Mouse (Mus musculus): Measurements from ENCODE around the gene Zfp609. TPM values are rescaled to one million over a fixed set of nuclear protein-coding genes. Genes with fewer than 3 reads are reported as not detected.

The Zfp609 gene
- 7.1 and 7.6 TPM in 2 replicates for polyA plus RNA-seq (2016; fragmentation: Nextera tagmentation; extraction: Ambion mirVana)

DNA sequence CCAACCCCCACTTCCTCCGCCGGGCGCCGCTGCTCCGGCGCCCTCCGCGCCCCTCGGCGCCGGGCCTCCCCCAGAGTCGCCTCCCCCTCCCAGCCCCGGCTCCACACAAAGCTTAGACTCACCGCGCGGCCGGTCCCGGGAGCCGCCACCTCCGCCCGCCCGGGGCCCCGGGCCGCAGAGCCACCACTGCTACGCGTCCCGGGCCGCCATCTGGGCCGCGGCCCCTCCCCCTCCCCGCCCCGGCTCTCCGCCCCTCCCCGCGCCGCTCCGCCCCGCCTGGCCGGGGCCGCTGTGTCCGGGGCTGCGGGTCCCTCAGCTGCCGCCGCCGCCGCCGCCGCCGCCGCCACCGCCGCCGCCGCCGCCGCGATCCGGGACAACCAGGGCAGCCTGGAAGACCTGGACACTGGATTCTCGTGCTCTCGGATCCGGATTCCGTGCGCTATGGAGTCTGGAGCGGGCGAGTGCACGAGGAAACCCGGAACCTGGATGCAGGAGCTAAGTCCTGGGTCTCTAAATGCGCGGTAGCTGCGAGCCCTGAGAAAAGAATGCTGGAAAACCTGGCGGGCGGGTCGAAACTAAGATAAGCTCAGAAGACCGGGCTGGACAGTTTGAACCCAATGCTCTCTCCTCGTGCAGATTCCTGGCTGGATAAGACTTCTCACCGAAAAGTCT is at the start of gene Zfp609:
TSS of gene Zfp609 (minus strand) at position 221 of the 672 bp plus-strand sequence.
- Histone ChIP-seq H3K9ac (peak within 1 kb of the TSS; percentile 97), H3K4me2 (peak within 1 kb of the TSS; percentile 82), H3K36me3 (no peaks in the 10 kb centered on the region), H3K9me3 (replicated peaks) (no peaks in the 10 kb centered on the region), H3K27me3 (replicated peaks) (no peaks in the 10 kb centered on the region), H3K4me1 (replicated peaks) (peaks cover 43% of the 10 kb centered on the region), H3K27ac (ENCODE audit: poor library complexity, severe bottlenecking) (peak within 1 kb of the TSS; percentile 99), H3K4me3 (peak within 1 kb of the TSS; percentile 87)
- peak; percentile 81 for ATAC-seq (ENCODE audit: insufficient number of reproducible peaks, low FRiP score)
- 4% methylated on average over 59 of the region's 76 CpGs for WGBS

DNA sequence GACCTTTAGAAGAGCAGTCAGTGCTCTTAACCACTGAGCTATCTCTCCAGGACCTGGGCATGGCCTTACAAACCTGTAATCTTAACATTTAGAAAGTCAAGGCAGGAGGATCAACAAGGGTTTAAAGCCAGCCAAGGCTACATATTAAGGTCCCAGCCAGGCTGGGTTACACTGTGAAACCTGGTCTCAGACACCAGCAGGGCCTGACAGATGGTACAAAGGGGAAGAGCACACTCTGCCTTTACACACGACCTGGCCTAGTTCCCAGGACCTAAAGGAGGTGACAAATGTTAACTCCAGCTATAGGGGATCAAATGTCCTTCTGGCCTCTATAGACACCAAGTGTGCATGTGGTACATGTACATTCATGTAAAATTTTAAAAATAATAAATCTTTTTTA is 32.3 kb upstream of the Zfp609 start:
- no peak for ATAC-seq (ENCODE audit: insufficient number of reproducible peaks, low FRiP score)
- WGBS, result 60% methylated on average over 1 of the region's 1 CpGs
- no peaks in the 10 kb centered on the region for H3K27me3 ChIP-seq (replicated peaks)
- H3K9me3 ChIP-seq (replicated peaks), result no peaks in the 10 kb centered on the region
- peaks cover 68% of the 10 kb centered on the region for H3K36me3 ChIP-seq
- H3K4me1 ChIP-seq (replicated peaks), result no peaks in the 10 kb centered on the region
- no peak overlapping the region for H3K4me3 ChIP-seq
- H3K27ac ChIP-seq (ENCODE audit: poor library complexity, severe bottlenecking), result no peak overlapping the region
- no peak overlapping the region for H3K9ac ChIP-seq
- no peak overlapping the region for H3K4me2 ChIP-seq

DNA sequence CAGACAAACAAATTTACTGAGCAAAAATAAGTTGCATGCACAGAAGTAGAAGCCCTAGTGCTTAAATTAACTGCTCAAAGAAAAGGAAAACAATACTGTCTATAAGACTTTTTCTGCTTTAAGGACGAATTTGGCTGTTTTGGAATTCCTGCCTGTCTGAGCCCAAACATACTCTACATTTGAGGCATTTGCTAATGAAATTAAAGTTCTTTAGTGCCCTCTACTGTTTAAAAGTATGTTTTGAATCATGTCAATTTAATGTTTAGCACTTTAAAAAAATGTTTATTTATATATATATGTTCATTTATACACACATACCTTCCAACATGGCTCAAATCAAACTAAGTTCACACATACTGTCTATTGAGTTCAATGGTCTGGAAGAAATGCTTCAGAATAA is 22.8 kb upstream of the Zfp609 start:
- Histone ChIP-seq H3K36me3 (peaks cover 50% of the 10 kb centered on the region), H3K4me3 (no peak overlapping the region), H3K4me2 (no peak overlapping the region), H3K27me3 (replicated peaks) (no peaks in the 10 kb centered on the region), H3K4me1 (replicated peaks) (peaks cover 3% of the 10 kb centered on the region), H3K9me3 (replicated peaks) (no peaks in the 10 kb centered on the region), H3K9ac (no peak overlapping the region), H3K27ac (ENCODE audit: poor library complexity, severe bottlenecking) (no peak overlapping the region)
- ATAC-seq (ENCODE audit: insufficient number of reproducible peaks, low FRiP score), result no peak
- WGBS, result 20% methylated on average over 1 of the region's 1 CpGs

DNA sequence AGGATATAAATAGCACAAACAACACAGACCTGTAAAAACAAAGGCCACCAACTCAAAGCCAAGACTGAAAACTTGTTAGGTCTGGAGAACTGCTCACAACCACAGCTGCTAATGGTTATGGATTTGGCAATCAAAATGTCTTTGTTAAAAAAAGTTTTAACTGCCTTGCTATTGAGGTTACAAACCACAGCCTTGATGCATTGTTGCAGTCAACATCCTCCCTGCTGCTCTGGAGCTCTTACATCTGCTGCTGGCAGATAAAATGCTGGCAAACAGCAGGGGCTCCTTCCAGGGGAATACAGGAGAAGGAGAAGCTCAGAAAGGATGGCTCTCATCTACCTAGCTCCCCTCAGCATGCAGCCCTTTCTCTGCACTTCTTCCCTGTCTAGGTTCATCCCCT is 20.8 kb upstream of the Zfp609 start:
- Histone ChIP-seq H3K9me3 (replicated peaks) (no peaks in the 10 kb centered on the region), H3K4me2 (no peak overlapping the region), H3K36me3 (peaks cover 38% of the 10 kb centered on the region), H3K9ac (no peak overlapping the region), H3K4me1 (replicated peaks) (peaks cover 6% of the 10 kb centered on the region), H3K27me3 (replicated peaks) (no peaks in the 10 kb centered on the region), H3K27ac (ENCODE audit: poor library complexity, severe bottlenecking) (no peak overlapping the region), H3K4me3 (no peak overlapping the region)
- ATAC-seq (ENCODE audit: insufficient number of reproducible peaks, low FRiP score), result no peak

DNA sequence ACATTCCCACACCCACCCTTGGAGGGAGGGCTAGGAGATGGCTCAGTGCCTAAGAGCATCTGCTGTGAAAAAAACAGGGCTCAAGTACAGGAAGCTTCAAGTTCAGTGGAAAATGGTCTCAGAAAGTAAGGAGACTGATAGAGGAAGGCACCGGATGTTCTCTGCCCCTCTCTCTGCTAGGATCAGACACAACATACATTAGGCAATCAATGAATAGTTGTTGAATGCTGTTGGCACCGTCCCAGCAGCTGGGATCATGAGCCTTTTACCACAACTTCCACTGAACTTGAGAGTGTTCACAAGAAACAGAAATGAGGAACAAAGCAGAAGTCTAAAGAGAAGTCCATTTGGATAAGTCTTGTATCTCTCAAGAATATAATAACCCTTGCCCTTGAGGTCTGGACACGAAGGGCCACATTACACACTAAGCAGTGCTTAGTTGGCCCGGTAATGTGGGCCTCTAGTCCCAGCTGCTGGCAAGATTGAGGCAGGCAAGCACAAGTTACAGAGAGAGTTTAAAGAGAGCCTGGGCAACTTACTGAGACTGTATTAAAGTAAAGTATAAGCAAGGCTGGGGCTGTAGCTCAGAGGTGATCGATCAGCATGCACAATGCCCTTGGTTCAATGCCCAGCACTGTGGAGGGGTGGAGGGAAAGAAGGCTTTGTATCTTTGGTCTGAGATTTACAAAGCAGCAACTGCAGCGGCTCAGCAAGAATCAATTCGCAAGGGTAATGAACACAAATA is 17.2 kb upstream of the Zfp609 start:
- H3K4me2 ChIP-seq, result no peak overlapping the region
- H3K4me1 ChIP-seq (replicated peaks), result peaks cover 6% of the 10 kb centered on the region
- H3K9me3 ChIP-seq (replicated peaks), result no peaks in the 10 kb centered on the region
- whole genome bisulfite sequencing, result 83% methylated on average over 7 of the region's 7 CpGs
- ATAC-seq (ENCODE audit: insufficient number of reproducible peaks, low FRiP score), result no peak
- H3K27ac ChIP-seq (ENCODE audit: poor library complexity, severe bottlenecking), result no peak overlapping the region
- peaks cover 24% of the 10 kb centered on the region for H3K36me3 ChIP-seq
- H3K9ac ChIP-seq, result no peak overlapping the region
- no peaks in the 10 kb centered on the region for H3K27me3 ChIP-seq (replicated peaks)
- H3K4me3 ChIP-seq, result no peak overlapping the region

DNA sequence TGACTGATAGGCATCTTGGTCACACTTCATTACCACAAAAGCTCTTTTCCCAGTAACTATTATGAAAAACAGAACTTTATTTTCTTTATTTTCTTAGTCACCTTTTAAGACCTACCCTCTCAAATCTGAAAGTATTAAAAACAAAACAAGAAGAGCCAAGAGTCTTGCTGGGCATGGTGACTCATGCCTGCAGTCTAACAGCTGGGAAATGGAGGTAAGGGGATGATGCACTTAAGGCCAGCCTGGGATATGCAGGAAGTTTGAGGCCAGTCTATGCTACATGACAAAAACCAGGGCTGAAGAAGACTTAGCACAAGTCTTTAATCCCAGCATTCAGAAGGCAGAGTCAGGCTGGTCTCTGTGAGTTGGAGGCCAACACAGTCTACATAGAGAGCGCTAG is 12.5 kb upstream of the Zfp609 start:
- Histone ChIP-seq H3K4me3 (no peak overlapping the region), H3K4me2 (no peak overlapping the region), H3K27me3 (replicated peaks) (no peaks in the 10 kb centered on the region), H3K36me3 (peaks cover 29% of the 10 kb centered on the region), H3K9me3 (replicated peaks) (no peaks in the 10 kb centered on the region), H3K4me1 (replicated peaks) (peaks cover 5% of the 10 kb centered on the region), H3K27ac (ENCODE audit: poor library complexity, severe bottlenecking) (no peak overlapping the region), H3K9ac (no peak overlapping the region)
- no peak for ATAC-seq (ENCODE audit: insufficient number of reproducible peaks, low FRiP score)
- WGBS, result 91% methylated on average over 1 of the region's 1 CpGs

DNA sequence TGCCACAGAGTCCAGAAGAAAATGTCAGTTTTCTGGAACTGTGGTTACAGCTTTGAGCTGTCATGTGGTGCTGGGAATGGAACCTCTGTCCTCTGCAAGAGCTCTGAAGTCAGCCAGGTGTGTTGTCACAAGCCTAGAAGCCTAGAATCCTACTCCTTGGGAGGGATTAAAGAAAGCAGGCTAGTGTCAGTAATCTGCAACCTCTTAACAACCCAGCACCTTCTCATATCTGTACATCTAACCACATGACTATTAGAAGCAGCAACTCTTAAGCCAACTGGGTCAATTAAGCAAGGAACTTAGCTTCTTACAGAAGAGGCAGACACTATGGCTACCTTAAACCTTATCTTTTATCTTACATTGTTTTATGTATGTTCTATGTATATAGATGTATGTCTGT is 9.6 kb upstream of the Zfp609 start:
- Histone ChIP-seq H3K4me2 (no peak overlapping the region), H3K9ac (no peak overlapping the region), H3K27ac (ENCODE audit: poor library complexity, severe bottlenecking) (no peak overlapping the region), H3K4me1 (replicated peaks) (peaks cover 5% of the 10 kb centered on the region), H3K36me3 (peaks cover 31% of the 10 kb centered on the region), H3K4me3 (no peak overlapping the region), H3K27me3 (replicated peaks) (no peaks in the 10 kb centered on the region), H3K9me3 (replicated peaks) (no peaks in the 10 kb centered on the region)
- ATAC-seq (ENCODE audit: insufficient number of reproducible peaks, low FRiP score), result no peak

DNA sequence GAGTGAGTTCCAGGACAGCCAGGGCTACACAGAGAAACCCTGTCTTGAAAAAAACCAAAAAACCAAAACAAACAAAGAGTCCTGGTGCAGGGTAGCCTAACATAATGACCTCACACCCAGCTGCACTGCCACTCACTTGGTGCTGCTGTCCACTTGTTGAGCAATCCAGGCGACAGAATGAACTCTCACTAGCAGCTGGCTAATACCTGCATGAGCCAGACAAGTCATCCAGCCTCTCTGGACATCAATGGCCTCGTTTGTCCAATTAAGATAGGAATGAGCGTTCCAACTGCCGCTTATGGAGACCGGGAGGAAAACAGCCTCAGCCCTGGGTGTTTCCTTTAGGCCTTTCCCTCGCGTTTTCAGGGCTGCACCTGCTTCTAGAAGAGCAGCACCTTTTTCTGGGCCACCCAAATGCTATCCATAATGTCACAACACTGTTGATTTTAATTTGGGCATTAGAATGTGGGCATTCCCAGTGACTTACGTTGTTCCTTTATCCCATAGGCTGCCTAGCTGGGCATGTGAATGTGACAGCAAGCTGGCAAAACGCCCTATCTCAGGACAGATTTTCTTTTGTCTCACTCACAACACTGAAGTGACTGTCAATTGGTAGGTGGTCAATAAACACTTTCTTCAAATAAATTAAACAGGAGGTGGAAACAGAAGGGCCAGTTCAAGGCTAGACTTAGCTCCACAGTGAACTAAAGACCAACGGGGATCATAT is 7.4 kb upstream of the Zfp609 start:
- H3K27ac ChIP-seq (ENCODE audit: poor library complexity, severe bottlenecking), result no peak overlapping the region
- no peak overlapping the region for H3K4me2 ChIP-seq
- no peak overlapping the region for H3K9ac ChIP-seq
- no peaks in the 10 kb centered on the region for H3K27me3 ChIP-seq (replicated peaks)
- H3K36me3 ChIP-seq, result peaks cover 28% of the 10 kb centered on the region
- H3K4me1 ChIP-seq (replicated peaks), result peaks cover 5% of the 10 kb centered on the region
- H3K9me3 ChIP-seq (replicated peaks), result no peaks in the 10 kb centered on the region
- no peak overlapping the region for H3K4me3 ChIP-seq
- 68% methylated on average over 10 of the region's 10 CpGs for WGBS
- ATAC-seq (ENCODE audit: insufficient number of reproducible peaks, low FRiP score), result no peak

DNA sequence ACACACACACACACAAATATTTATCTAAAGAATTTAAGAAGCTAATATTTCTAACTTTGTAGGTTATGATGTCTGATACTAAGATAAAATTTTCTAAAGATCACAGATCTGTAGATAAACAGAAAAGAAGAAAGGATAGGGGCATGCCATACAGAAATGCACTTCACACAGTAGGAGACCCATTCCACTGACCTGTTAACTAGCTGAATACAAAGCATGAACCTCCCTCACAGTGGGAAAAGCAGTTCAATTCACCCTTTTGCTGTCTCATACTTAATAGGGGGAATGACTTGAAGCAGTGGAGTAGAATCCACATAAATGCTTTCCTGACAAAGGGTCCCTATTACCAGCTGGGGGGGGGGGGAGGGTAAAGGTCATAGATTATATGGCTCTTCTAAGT is 6.3 kb upstream of the Zfp609 start:
- no peaks in the 10 kb centered on the region for H3K27me3 ChIP-seq (replicated peaks)
- peaks cover 10% of the 10 kb centered on the region for H3K4me1 ChIP-seq (replicated peaks)
- H3K4me3 ChIP-seq, result no peak overlapping the region
- H3K36me3 ChIP-seq, result peaks cover 27% of the 10 kb centered on the region
- H3K4me2 ChIP-seq, result no peak overlapping the region
- H3K27ac ChIP-seq (ENCODE audit: poor library complexity, severe bottlenecking), result no peak overlapping the region
- H3K9me3 ChIP-seq (replicated peaks), result no peaks in the 10 kb centered on the region
- H3K9ac ChIP-seq, result no peak overlapping the region
- no peak for ATAC-seq (ENCODE audit: insufficient number of reproducible peaks, low FRiP score)

DNA sequence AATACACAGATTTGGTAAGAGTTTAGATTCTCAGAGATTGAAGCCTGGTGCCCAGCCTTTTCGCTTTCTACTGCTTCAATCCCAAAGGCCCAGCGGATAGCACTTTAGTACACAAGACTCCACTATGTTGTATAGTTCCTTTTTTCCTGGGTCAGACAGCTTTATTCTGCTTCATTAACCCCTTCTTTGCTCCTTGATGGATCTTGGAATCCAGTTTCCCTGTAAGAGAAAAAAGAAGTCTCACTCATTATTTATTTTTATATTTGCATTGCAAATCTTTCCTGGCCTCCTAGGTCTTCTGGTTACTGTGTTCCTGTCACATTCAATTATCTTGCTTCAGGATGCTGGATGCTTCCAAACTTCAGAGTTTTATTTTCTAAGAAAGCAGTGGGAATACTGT is 5.9 kb upstream of the Zfp609 start:
- Histone ChIP-seq H3K36me3 (peaks cover 23% of the 10 kb centered on the region), H3K9ac (no peak overlapping the region), H3K4me2 (no peak overlapping the region), H3K4me1 (replicated peaks) (peaks cover 14% of the 10 kb centered on the region), H3K27me3 (replicated peaks) (no peaks in the 10 kb centered on the region), H3K9me3 (replicated peaks) (no peaks in the 10 kb centered on the region), H3K27ac (ENCODE audit: poor library complexity, severe bottlenecking) (no peak overlapping the region), H3K4me3 (no peak overlapping the region)
- ATAC-seq (ENCODE audit: insufficient number of reproducible peaks, low FRiP score), result no peak
- WGBS, result 96% methylated on average over 2 of the region's 2 CpGs

DNA sequence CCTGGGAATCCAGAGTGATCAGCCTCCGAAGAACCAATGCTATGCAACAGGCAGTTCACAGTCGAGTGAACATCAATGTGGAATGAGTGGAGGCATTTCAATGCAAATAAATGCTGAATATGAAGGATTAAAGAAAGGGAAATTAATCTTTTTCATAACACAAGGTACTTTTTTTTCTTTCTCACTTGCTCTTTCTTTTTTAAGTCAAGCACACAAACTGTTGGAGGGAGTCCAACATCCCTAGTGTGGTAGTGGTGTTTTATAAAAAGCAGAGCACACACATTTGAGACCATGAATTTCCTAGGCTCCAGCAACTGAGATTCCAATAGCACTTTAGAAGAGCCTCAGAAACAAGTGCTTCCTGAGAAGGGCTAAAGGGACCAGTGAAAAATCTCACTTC is 4.7 kb upstream of the Zfp609 start:
- no peak overlapping the region for H3K4me3 ChIP-seq
- H3K9me3 ChIP-seq (replicated peaks), result no peaks in the 10 kb centered on the region
- no peak overlapping the region for H3K27ac ChIP-seq (ENCODE audit: poor library complexity, severe bottlenecking)
- H3K4me1 ChIP-seq (replicated peaks), result peaks cover 16% of the 10 kb centered on the region
- 72% methylated on average over 2 of the region's 2 CpGs for WGBS
- no peak for ATAC-seq (ENCODE audit: insufficient number of reproducible peaks, low FRiP score)
- H3K36me3 ChIP-seq, result peaks cover 18% of the 10 kb centered on the region; the same call in 1 of the 2 replicates
- H3K4me2 ChIP-seq, result no peak overlapping the region
- no peaks in the 10 kb centered on the region for H3K27me3 ChIP-seq (replicated peaks)
- no peak overlapping the region for H3K9ac ChIP-seq
